Mouse (Mus musculus): ENCODE measurements at regions not wholly inside any gene's neighbourhood (a gene's known extent, or its start where the extent isn't known, plus 50 kb on each side); places are given as distances from the start of the nearest gene placed in this dataset.

DNA sequence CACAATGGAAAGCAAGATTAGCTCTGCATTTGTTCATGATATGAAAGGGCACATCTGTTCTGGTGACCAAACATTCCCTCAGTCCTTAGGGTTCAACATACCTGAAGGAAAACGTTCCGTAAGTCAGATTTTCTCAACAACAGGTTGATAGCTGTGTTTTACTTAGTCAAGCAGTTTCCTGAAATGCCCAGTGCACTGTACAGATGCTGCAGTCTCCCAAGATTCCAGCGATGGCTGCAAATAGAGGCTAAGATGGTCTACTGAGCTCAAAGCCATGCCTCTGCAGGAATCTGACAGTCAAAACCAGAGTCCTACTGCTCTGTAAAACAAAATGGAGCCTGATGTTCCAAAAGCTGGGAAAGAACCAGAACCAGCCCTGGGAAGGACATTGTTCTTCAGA is 268.5 kb upstream of the Myo3a start:
- no peak for TF ChIP-seq POLR2A (IDR thresholded peaks at IDR 0.05; ENCODE audit: borderline replicate concordance, extremely low read depth, low read depth, low read length)
- no peak for TF ChIP-seq CTCF (IDR thresholded peaks at IDR 0.05; ENCODE audit: insufficient read depth, low read length)

All from lung, adult 2 months (tissue).